Mouse (Mus musculus) cerebellum, adult 8-10 months (tissue): ENCODE results near the gene Gm42791.

ENCODE experiments used
- DNase-seq: peaks from one replicate; pipeline ENCODE4 v3.0.0; 2022

Gene Gm42791

DNA sequence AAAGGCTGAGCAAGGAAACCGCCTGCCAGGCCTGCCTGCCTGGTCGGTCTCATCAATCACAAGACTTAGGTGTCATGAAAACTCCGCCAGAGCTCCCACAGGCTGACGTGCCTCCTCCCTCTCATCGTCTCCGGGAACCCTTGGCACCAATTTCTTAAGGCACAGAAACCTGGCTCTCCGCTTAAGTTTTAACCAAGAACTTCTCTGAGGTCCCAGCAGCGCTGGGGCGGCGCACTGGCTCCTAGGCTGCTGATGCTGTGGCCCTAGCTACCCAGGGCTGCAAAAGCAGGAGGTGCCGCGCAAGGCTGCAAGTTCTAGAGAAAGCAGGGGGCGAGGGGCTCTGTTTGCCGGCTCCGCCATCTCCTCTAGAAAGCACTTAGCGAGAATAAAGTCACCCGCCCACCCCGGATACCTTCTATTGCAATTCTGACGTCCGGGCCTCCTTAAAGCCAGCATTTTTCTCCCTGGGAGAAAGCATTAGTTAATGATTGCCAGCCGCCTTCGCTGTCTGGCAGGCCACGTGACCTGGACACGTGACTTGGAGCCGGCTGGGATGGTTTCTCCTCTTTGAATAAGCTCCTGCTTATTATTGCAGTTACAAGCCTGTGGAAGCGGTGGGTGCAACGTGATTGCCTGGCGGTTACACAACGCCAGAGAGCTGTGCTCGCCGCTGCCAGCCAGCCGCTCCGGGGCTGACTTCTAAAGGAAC lies at the start of gene Gm42791:
Gene Gm42791 (minus strand): TSS at position 442 of the 709 bp plus-strand sequence.
- DNase-seq = peak; percentile 90

GRCm38 (mm10) chr5:149044067-149044466 lies 49.1 kb upstream of the Gm42791 start:
- no peak for DNase-seq

DNA sequence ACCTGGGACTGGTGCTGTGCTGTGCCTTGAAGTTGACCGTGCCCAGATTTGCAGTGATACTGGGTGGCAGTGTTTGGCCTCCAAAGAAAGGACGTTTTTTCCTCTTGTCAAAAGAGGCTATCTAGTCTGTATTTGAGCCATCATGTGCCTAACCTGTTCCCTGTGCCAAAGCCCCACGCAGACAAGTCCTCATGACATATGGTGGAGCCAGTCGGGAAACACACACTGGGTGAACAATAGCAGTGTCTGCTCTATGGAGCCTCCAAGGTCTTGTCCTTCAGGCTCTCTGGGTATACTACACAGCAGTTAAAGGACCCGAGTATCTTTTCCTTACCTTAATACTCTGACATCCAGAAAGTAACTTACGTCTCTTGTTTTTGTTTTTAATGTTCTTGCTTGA lies 48.3 kb upstream of the Gm42791 start:
- no peak for DNase-seq

- no peak for DNase-seq
Measured at GRCm38 (mm10) chr5:149039825-149040224, 44.9 kb upstream of the Gm42791 start.

DNA sequence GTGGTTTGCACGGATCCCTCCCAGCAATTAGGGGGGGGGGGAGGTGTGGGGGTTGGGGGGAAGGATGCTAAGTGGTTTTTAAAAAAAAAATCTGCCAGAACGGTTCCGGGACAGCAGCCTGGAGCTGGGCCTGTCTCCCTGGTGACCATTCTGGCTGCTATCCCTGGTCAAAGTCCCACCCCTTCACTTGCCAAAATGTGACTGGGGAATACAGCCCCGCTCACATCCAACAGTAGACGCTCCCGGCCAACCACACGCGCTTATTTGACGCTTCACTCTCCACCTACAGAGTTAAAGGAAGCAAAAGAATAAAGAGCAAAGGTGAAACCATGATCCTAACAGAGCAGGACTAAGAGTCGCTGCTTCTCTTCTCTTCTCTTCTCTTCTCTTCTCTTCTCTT lies 42.8 kb upstream of the Gm42791 start:
- no peak for DNase-seq

- DNase-seq = no peak
Measured at GRCm38 (mm10) chr5:149036920-149037319, 42.0 kb upstream of the Gm42791 start.

DNA sequence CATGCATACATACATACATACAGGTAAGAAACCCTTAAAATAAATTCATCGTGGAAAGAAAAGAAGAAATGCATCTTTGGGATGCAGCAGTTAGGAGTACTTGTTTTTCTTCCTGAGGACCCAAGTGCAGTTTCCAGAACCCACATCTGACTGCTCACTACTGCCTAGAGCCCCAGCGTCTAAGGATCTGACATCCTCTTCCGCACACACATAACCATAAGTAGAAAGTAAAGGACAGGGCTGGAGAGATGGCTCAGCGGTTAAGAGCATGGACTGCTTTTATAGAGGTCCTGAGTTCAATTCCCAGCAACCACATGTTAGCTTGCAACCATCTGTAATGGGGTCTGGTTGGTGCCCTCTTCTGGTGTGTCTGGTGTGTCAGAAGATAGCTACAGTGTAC lies 37.5 kb upstream of the Gm42791 start:
- DNase-seq = no peak

DNA sequence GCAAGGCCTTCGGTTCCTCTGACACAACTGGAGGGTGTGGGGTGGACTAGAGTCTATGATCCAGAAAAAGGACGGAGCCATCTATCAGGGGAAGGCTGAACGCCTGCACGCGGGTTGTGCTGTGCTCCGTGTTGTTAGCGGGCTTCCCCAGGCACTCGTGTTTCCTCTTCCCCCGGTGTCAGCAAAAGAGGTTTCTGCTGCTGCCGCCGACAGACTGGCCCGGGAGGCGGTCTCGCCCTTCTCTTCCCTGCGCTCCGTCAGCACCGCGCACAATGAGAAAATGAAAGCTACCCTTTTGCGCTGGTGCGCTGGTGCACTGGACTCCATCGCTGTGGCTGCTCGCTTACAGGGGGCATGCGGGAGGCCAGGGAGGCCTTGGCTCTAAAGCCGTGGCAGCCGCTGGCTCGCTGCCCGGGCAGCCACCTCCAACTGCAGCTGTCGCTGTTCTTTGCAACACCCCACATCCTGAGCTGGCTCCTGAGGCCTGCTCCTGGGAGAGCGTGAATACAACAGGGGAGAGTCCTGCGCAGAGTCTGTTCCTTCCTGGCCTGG lies 36.3 kb upstream of the Gm42791 start:
- peak; percentile 43 for DNase-seq

GRCm38 (mm10) chr5:149030103-149030502 lies 35.2 kb upstream of the Gm42791 start:
- no peak for DNase-seq

- no peak for DNase-seq
Measured at GRCm38 (mm10) chr5:149028394-149028793, 33.4 kb upstream of the Gm42791 start.

DNA sequence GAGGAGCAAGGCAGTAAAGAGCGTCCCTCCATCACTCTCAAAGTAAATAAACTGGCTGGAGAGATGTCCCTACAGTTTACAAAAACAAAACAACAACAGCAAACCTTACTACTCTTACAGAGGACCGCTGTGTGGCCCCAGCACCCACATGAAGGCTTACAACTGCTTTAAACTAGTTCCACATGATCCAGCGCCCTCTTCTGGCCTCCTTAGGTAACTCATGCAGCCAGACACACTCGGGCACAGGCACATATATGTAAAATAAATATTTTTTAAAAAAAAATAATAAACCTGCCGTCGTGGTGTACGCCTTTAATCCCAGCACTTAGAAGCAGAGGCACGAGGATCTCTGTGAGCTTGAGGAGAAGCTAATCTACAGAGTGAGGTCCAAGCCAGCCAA lies 32.4 kb upstream of the Gm42791 start:
- DNase-seq = no peak

- no peak for DNase-seq
Measured at GRCm38 (mm10) chr5:149021120-149021519, 26.2 kb upstream of the Gm42791 start.

- no peak for DNase-seq
Measured at GRCm38 (mm10) chr5:149020681-149021062, 25.7 kb upstream of the Gm42791 start.

GRCm38 (mm10) chr5:149020059-149020680 lies 25.2 kb upstream of the Gm42791 start:
- DNase-seq = no peak

GRCm38 (mm10) chr5:149017666-149018415 lies 22.9 kb upstream of the Gm42791 start:
- no peak for DNase-seq

- DNase-seq = no peak
Measured at GRCm38 (mm10) chr5:149017181-149017580, 22.2 kb upstream of the Gm42791 start.

GRCm38 (mm10) chr5:149016261-149016660 lies 21.3 kb upstream of the Gm42791 start:
- no peak for DNase-seq

DNA sequence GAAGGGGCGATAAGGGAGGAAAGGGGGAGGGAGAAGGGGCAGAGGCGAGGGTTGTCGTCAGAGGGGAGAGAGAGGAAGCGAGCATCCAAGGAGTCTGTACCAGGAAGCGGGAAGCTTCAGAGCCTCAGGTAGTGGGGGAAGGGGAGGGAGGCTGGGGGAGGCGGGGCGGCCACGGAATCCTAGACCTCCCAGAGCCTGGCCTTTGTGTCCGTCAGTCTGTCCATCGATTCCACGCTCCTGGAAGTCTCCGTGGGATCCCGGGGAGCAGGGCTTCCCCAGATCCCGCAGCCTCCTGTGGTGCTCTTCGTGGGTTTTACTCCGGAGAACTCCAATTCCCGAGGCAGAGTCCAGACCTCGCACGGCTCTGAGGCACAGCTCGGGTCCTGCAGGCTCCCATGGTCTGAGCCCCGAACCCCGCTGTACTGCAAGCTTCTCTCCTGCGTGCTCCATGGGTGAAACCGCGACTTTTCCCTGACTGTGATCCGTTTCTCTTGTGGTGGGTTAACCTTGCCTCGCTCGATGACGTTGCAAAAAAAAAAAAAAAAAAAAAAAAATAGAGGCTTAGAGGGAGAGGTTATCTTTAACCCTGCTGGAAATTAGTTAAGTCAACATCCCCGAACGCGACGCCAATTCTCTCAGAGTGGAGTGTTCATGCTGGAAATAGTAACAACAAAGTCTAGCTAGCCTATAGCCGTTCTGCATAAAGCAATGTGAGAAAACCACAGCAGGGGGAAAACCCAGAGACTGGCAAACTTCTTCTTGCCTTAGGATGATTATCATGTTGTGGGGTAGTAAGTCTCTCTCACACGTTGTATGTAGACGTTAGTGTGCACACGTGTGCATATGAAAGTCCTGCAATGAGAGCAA lies 20.6 kb upstream of the Gm42791 start:
- no peak for DNase-seq

DNA sequence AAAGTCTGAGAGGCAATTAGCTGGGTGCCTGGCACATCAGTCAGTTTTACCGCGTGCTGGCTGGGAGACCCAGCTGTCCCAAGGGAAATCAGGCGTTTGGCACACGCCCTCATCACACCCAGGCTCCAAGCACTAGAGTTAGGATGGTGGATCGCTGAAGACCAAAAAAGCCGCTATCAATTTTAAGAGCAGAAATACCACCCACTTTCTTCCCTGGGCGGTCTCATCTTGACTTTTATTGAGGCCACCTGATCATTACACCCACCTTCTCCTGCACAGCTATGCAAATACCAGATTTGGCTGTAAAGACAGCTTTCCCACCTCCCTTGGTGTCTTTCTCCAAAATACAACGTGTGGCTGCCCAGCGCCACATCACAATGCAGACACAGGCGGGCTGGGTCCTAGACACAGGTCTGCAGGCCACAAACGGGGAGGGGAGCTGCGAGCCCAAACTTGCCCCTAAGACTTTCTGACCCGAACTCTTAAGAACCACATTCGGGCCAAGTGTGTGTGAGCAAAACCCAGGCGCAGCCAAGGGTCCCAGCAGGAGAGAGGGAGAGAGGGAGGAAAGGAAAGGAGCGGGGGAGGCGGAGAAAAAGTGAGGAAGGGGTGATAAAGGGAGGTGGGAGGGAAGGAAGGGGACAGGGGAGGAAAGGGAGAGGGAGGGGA lies 19.8 kb upstream of the Gm42791 start:
- DNase-seq = no peak

DNA sequence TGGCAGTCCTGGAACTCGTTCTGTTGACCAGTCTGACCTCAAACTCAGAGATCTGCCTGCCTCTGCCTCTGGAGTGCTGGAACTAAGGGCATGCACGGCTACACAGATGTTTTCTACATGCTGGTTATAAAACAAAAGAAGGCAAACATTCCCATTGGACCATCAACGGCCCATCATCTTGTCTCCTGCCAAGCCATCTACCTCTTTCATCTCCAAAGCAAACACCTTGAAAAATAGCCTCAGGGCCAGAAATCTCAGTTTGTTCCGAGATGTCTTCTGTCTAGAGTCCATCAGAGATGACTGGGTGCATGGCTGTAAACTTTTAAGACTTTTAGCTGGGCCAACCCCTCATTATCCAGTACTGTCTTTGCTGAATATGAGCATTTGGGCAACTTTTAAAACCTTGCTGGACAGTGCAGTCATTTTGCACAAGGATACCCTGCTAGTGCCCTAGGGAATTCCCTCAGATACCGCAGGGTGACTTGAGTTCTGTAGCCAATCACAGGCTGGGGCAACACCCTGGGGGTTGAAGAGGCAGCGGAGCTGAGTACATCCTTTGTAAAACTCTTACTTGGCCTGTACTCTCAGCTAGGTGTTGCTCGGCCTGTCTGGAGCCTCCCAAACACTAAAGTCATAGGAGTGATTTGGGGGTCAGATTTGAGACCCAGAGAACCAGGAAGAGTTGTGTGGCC lies 19.0 kb upstream of the Gm42791 start:
- no peak for DNase-seq

DNA sequence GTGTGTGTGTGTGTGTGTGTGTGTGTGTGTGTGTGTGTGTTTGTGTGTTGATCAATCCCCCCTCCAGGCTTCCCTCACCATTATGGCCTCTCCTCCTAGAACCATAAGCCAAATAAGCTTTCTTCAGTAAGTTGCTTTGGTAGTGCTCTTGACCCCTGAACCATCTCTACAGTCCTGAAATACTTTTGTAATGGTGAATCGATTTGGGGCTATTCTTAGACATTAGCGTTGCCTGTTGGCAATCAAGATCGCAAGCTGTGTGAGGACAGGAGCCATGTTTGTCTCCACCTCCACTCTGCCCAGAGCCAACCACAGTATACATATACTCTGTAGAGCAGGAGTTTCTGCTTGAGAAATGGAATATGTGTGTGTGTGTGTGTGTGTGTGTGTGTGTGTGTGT lies 14.2 kb upstream of the Gm42791 start:
- no peak for DNase-seq

GRCm38 (mm10) chr5:149007295-149007646 lies 12.3 kb upstream of the Gm42791 start:
- DNase-seq = no peak
